Mouse (Mus musculus): ENCODE measurements at regions not wholly inside any gene's neighbourhood (a gene's known extent, or its start where the extent isn't known, plus 50 kb on each side); places are given as distances from the start of the nearest gene placed in this dataset.

GRCm38 (mm10) chr3:4836888-4837287 lies 913.7 kb upstream of the Gm8797 start:
- TF ChIP-seq POLR2A (IDR thresholded peaks at IDR 0.05; ENCODE audit: low read depth, low read length) = no peak
- TF ChIP-seq CTCF (conservative IDR thresholded peaks at IDR 0.05; ENCODE audit: insufficient read depth, insufficient read length, low read depth, low read length) = no peak

Data from kidney, adult 2 months (tissue).